Mouse (Mus musculus) leukemia stem cell, adult 10-12 weeks (primary cell): ENCODE measurements around the gene Capn5. TPM values are rescaled to one million over a fixed set of nuclear protein-coding genes. Genes with fewer than 3 reads are reported as not detected.

Experiments used
- polyA plus RNA-seq: library from polyadenylated mRNA; stranded (reverse); fragments of >175 nt; gene quantifications from 2 replicates; pipeline ENCODE4 v1.2.3, GENCODE M21; 2012; ENCODE audit warnings: low replicate concordance

Gene Capn5
- 4.6 and 11.3 TPM in 2 replicates for polyA plus RNA-seq

DNA sequence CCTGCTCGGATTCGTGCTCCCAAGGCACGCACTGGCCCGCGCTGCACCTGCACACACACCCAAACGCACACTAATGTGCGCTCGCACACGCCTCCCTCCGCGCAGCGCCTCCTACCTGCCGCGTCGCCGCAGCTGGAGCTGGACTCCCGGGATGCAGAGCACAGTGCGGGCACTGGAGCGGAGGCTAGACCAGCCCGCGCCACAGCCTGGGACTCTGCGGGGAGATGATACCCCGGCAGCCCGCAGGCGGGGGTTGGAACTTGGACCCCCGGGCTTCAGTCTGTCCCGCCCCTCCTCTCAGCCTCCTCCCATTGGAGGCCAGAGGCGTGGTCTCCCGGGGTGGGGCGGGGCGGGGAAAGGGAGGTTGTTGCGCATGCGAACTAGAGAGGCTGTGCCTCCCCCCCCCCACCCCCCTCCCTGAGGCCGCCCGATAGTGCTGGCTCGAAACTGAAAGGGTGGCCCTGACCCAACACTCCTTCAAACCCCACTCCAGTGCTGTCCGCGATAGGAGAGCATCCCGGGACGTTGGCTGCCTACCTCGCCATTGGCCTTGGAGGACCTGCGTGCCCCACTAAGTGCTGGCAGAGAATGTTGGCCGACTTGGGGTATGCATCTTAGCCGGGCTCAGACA is at the start of gene Capn5:
TSS of gene Capn5 (minus strand) at position 346 of the 631 bp plus-strand sequence.

DNA sequence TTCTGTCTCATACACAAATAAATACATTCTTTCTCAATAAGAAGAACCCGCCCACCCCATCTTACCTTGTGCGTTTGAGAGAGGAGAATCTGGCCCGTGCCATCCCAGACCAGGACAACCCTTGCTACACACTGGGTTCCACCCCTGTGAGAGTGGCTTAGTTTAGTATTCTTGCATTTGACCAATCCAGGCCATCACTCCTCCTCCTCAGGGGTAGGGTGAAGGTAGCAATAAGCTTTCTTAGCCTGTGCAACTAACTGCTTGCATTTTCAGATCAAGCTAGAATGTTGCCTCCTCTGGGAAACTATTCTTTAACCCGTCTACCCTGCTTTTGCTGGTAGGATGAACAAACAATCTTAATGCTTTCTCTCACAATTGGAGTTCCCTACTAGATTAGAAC is 21.3 kb upstream of the Capn5 start, which contains the start of gene B3gnt6:
TSS of gene B3gnt6 (minus strand) at position 101 of the 400 bp plus-strand sequence.

DNA sequence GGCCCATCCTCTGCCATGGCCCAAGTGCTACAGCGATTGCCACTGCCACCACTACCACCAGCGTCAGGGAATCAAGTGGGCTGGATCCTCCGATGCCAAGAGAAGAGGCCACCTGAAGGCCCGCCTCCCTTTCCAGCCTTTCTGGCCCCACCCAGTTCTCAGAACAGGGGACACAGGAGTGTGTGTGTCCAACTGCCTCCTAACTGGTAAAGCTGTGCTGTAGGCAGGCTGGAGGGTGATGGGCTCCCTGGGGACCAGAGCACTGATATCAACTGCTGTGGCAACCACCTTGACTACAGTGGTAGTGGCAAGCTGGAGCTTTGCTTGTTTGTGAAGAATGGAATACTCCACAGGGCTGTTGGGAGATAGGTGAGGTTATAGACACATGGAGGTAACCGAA is 32.7 kb downstream of the Capn5 start, which contains the start of gene Omp:
TSS of gene Omp (minus strand) at position 101 of the 400 bp plus-strand sequence.

DNA sequence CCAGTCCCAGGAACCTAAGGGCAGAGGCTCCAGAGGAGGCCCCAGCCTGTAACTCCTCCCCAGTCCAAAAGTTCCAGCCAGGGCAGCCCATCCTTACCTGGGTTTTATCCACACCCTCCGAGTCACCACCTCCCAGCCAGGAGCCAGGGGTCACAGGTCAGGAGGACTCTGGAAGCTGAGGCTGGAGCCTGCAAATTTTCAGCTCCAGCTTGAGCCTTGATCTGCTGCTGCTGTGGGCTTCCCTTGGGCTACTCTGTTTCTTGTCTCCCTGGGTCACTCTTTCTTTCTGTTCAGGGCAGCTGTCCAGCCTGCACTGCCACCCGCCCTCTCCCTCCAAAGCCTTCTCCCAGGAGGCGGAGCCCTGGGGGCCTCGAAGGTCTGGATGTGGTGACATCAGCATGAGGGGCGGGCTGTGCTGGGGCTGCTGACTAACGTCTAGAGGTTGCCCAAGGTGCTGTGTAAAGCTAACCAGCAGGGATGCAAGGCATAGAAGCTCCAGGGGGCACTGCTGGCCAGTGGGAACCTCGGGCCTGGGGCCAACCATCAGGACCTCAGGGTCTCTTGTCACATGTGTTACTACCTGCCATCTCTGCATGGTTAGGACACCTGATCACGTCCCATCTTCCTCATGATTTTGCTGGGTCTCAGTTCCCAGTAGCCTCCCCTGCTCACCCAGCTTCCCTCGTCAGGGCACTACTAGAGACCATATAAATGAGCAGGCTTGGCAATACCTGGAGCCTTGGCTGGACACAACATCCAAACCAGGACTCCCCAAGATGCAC is 58.7 kb downstream of the Capn5 start, which contains the start of gene Myo7a:
TSS of gene Myo7a (minus strand) at position 346 of the 782 bp plus-strand sequence.

Other genes starting within 250 kb of the Capn5 start
- 0.78 and 2.2 TPM in 2 replicates for gene Myo7a, start 58.8 kb downstream of the Capn5 start, polyA plus RNA-seq
- 0.18 and 0.36 TPM in 2 replicates for gene Omp, start 32.8 kb downstream of the Capn5 start, polyA plus RNA-seq
- gene B3gnt6, start 21.2 kb upstream of the Capn5 start, polyA plus RNA-seq, result 0.09 and 0.11 TPM in 2 replicates
- 0.42 and 4.1 TPM in 2 replicates for gene Acer3, start 142.9 kb upstream of the Capn5 start, polyA plus RNA-seq
- gene Tsku, start 183.1 kb upstream of the Capn5 start, polyA plus RNA-seq, result 0.62 and 2.8 TPM in 2 replicates